In genomic region chr11:101883911-101884310, GRCm38 (mm10) we compare ENCODE assay signal across 20 mouse cellular contexts. TPM values are rescaled to one million over a fixed set of nuclear protein-coding genes. Genes with fewer than 3 reads are reported as not detected.
A peak's percentile ranks its signal among the peaks of the same experiment; 100 is the strongest.
DNase-seq lines count a peak whose midpoint lies in the region; ATAC-seq and TF ChIP-seq lines count a peak whose summit lies in the region.
"Had no signal": no experiment of that assay in that cellular context is flagged by ENCODE, and none has a peak within 500 bp of the region (broad histone marks: within the 10 kb centered on the region; RNA-seq: fewer than 3 reads in every experiment).

No protein-coding gene starts in this region.

- H3K36me3 ChIP-seq in forebrain, postnatal 0 days (ENCODE audit: insufficient read depth): no peaks in the 10 kb centered on the region
- H3K36me3 ChIP-seq in forebrain, embryonic 14.5 days (ENCODE audit: control insufficient read depth, insufficient read depth, low read length): no peaks in the 10 kb centered on the region
- no peaks in the 10 kb centered on the region for H3K36me3 ChIP-seq in heart, embryonic 15.5 days
- H3K36me3 ChIP-seq in midbrain, postnatal 0 days (ENCODE audit: insufficient read depth, low read length): no peaks in the 10 kb centered on the region
- no peaks in the 10 kb centered on the region for H3K36me3 ChIP-seq in midbrain, embryonic 16.5 days (ENCODE audit: control insufficient read depth, insufficient read depth, low read length)
- H3K36me3 ChIP-seq: forebrain, embryonic 15.5 days; liver, embryonic 13.5 days; neural tube, embryonic 12.5 days had no signal

- WGBS in forebrain, postnatal 0 days: 64% methylated on average over 2 of the region's 2 CpGs
- 53% methylated on average over 2 of the region's 2 CpGs for WGBS in forebrain, embryonic 14.5 days
- WGBS in heart, embryonic 15.5 days: 46% methylated on average over 2 of the region's 2 CpGs
- WGBS in midbrain, postnatal 0 days: 44% methylated on average over 2 of the region's 2 CpGs
- 56% methylated on average over 2 of the region's 2 CpGs for WGBS in midbrain, embryonic 16.5 days

- no peak overlapping the region for H3K9ac ChIP-seq in forebrain, postnatal 0 days
- no peak overlapping the region for H3K9ac ChIP-seq in forebrain, embryonic 14.5 days (ENCODE audit: low read length)
- H3K9ac ChIP-seq in heart, embryonic 15.5 days: no peak overlapping the region
- no peak overlapping the region; the same call in 1 of the 2 replicates for H3K9ac ChIP-seq in midbrain, postnatal 0 days (replicated peaks; ENCODE audit: low read length, poor library complexity, severe bottlenecking)
- no peak overlapping the region for H3K9ac ChIP-seq in midbrain, embryonic 16.5 days (ENCODE audit: low read depth, low read length)
- H3K9ac ChIP-seq: forebrain, embryonic 15.5 days; hindbrain, embryonic 14.5 days; liver, embryonic 13.5 days; neural tube, embryonic 12.5 days had no signal

- TF ChIP-seq CTCF in forebrain, postnatal 0 days (IDR thresholded peaks at IDR 0.05; ENCODE audit: low read depth): no peak
- TF ChIP-seq CTCF in midbrain, postnatal 0 days (IDR thresholded peaks at IDR 0.05): no peak

- no peak overlapping the region for H3K27ac ChIP-seq in forebrain, postnatal 0 days (ENCODE audit: low read depth, low read length)
- no peak overlapping the region for H3K27ac ChIP-seq in forebrain, embryonic 14.5 days (ENCODE audit: low read depth, low read length)
- H3K27ac ChIP-seq in heart, embryonic 15.5 days: peak overlapping the region; percentile 60
- peak overlapping the region; percentile 47; the same call in 1 of the 2 replicates for H3K27ac ChIP-seq in midbrain, postnatal 0 days (ENCODE audit: low read depth, low read length)
- H3K27ac ChIP-seq in midbrain, embryonic 16.5 days (ENCODE audit: low read length): no peak overlapping the region
- H3K27ac ChIP-seq: forebrain, embryonic 15.5 days; hindbrain, embryonic 14.5 days; liver, embryonic 13.5 days; macrophage; neural tube, embryonic 12.5 days had no signal

- no peak overlapping the region for H3K4me3 ChIP-seq in forebrain, postnatal 0 days (ENCODE audit: low read depth, low read length)
- H3K4me3 ChIP-seq in forebrain, embryonic 14.5 days (ENCODE audit: low read depth, low read length): no peak overlapping the region
- H3K4me3 ChIP-seq in heart, embryonic 15.5 days: no peak overlapping the region
- H3K4me3 ChIP-seq in midbrain, postnatal 0 days (ENCODE audit: low read depth, low read length): no peak overlapping the region
- H3K4me3 ChIP-seq in midbrain, embryonic 16.5 days (ENCODE audit: low read depth, low read length): no peak overlapping the region
- H3K4me3 ChIP-seq: forebrain, embryonic 15.5 days; liver, embryonic 13.5 days; neural tube, embryonic 12.5 days had no signal

- no peaks in the 10 kb centered on the region for H3K4me1 ChIP-seq in forebrain, postnatal 0 days (ENCODE audit: insufficient read depth)
- peaks cover 4% of the 10 kb centered on the region for H3K4me1 ChIP-seq in forebrain, embryonic 14.5 days (ENCODE audit: control insufficient read depth, insufficient read depth, low read length)
- H3K4me1 ChIP-seq in heart, embryonic 15.5 days (replicated peaks): peaks cover 69% of the 10 kb centered on the region
- peaks cover 7% of the 10 kb centered on the region; the same call in 1 of the 2 replicates for H3K4me1 ChIP-seq in midbrain, postnatal 0 days (ENCODE audit: insufficient read depth, low read length)
- H3K4me1 ChIP-seq in midbrain, embryonic 16.5 days (ENCODE audit: control insufficient read depth, insufficient read depth, low read length): peaks cover 10% of the 10 kb centered on the region

- H3K27me3 ChIP-seq in forebrain, postnatal 0 days (ENCODE audit: insufficient read depth, low read length): no peaks in the 10 kb centered on the region
- H3K27me3 ChIP-seq in forebrain, embryonic 14.5 days (replicated peaks; ENCODE audit: control insufficient read depth, insufficient read depth, low read length): no peaks in the 10 kb centered on the region
- no peaks in the 10 kb centered on the region for H3K27me3 ChIP-seq in heart, embryonic 15.5 days
- H3K27me3 ChIP-seq in midbrain, postnatal 0 days (ENCODE audit: insufficient read depth, low read length): no peaks in the 10 kb centered on the region
- H3K27me3 ChIP-seq in midbrain, embryonic 16.5 days (ENCODE audit: control insufficient read depth, insufficient read depth, low read depth, low read length): no peaks in the 10 kb centered on the region
- H3K27me3 ChIP-seq: forebrain, embryonic 15.5 days; neural tube, embryonic 12.5 days had no signal

- DNase-seq in forebrain, postnatal 0 days: no peak
- no peak for DNase-seq in forebrain, embryonic 14.5 days (ENCODE audit: low spot score)
- no peak for DNase-seq in heart, postnatal 14 days
- DNase-seq in midbrain, postnatal 0 days (ENCODE audit: low spot score): no peak
- no peak for DNase-seq in urinary bladder, postnatal 14 days (ENCODE audit: low spot score)
- DNase-seq: adrenal gland, postnatal 10 days; cerebellum, adult 8-10 months; gastrocnemius, postnatal 14 days; kidney, adult 2 months; kidney, postnatal 4 days; liver, embryonic 13.5 days; right cerebral cortex, postnatal 4 days had no signal

- intact Hi-C loops in heart, postnatal 14 days (cut with DNase I): loop anchor here (2.0 to 5.0 kb wide), 2 partner anchors 13 to 52 kb away; no protein-coding TSS in a partner anchor

- ATAC-seq in forebrain, postnatal 0 days: peak; percentile 10; the same call in 1 of the 2 replicates
- ATAC-seq in forebrain, embryonic 14.5 days: no peak
- ATAC-seq in heart, embryonic 15.5 days (replicated peaks; ENCODE audit: insufficient number of reproducible peaks, insufficient read depth, low FRiP score, low read depth): no peak
- no peak for ATAC-seq in midbrain, postnatal 0 days (ENCODE audit: low FRiP score)
- no peak for ATAC-seq in midbrain, embryonic 16.5 days
- no peak for ATAC-seq in frontal cortex, adult (ENCODE audit: low TSS enrichment)
- ATAC-seq: forebrain, embryonic 15.5 days had no signal

- H3K9me3 ChIP-seq in forebrain, postnatal 0 days (ENCODE audit: low read length): no peaks in the 10 kb centered on the region
- H3K9me3 ChIP-seq in forebrain, embryonic 14.5 days (replicated peaks; ENCODE audit: control insufficient read depth, low read length): no peaks in the 10 kb centered on the region
- H3K9me3 ChIP-seq in heart, embryonic 15.5 days (replicated peaks): no peaks in the 10 kb centered on the region
- H3K9me3 ChIP-seq in midbrain, postnatal 0 days (ENCODE audit: low read length): no peaks in the 10 kb centered on the region
- no peaks in the 10 kb centered on the region for H3K9me3 ChIP-seq in midbrain, embryonic 16.5 days (replicated peaks; ENCODE audit: control insufficient read depth, low read length, poor library complexity, severe bottlenecking)
- H3K9me3 ChIP-seq: forebrain, embryonic 15.5 days; liver, embryonic 13.5 days; neural tube, embryonic 12.5 days had no signal

- no peak overlapping the region for H3K4me2 ChIP-seq in forebrain, postnatal 0 days (ENCODE audit: low read depth)
- H3K4me2 ChIP-seq in forebrain, embryonic 14.5 days (ENCODE audit: low read length): no peak overlapping the region
- H3K4me2 ChIP-seq in heart, embryonic 15.5 days: no peak overlapping the region
- no peak overlapping the region for H3K4me2 ChIP-seq in midbrain, postnatal 0 days (ENCODE audit: low read depth, low read length, poor library complexity, severe bottlenecking)
- no peak overlapping the region for H3K4me2 ChIP-seq in midbrain, embryonic 16.5 days (ENCODE audit: low read length)
- H3K4me2 ChIP-seq: forebrain, embryonic 15.5 days; hindbrain, embryonic 14.5 days; liver, embryonic 13.5 days; neural tube, embryonic 12.5 days had no signal

RNA-seq across cellular contexts. Expression of gene Meox1, which starts 10.3 kb away (rescaled TPM):
- total RNA-seq in forebrain, postnatal 0 days (2014; rRNA removed): 1.1 and 2.0 TPM in 2 replicates
- polyA plus RNA-seq in forebrain, postnatal 0 days (2015; fragmentation: Nextera tagmentation; extraction: Ambion mirVana): 0.58 and 0.68 TPM in 2 replicates
- 0.34 and 0.49 TPM in 2 replicates for polyA plus RNA-seq in forebrain, embryonic 14.5 days (2014; fragmentation: Nextera tagmentation; extraction: Ambion mirVana)
- 15.7 and 19.8 TPM in 2 replicates for polyA plus RNA-seq in heart, embryonic 15.5 days (2015; fragmentation: Nextera tagmentation; extraction: Ambion mirVana)
- 10 to 100 TPM; 13.4 to 18.0 TPM for total RNA-seq in heart, postnatal 14 days (2021)
- 0.66 and 1.0 TPM in 2 replicates for total RNA-seq in midbrain, postnatal 0 days (2014; rRNA removed)
- 0.83 and 1.2 TPM in 2 replicates for polyA plus RNA-seq in midbrain, postnatal 0 days (2015; fragmentation: Nextera tagmentation; extraction: Ambion mirVana)
- 0.80 and 0.89 TPM in 2 replicates for polyA plus RNA-seq in midbrain, embryonic 16.5 days (2015; fragmentation: Nextera tagmentation; extraction: Ambion mirVana)
- total RNA-seq: CH12.LX had no signal
- polyA plus RNA-seq: macrophage had no signal

Comparison
In these comparisons a context has a peak if more than half of its experiments do, and no peak if none do; other contexts are left out.
1. H3K27ac ChIP-seq: peak in heart, embryonic 15.5 days (single experiment) and midbrain, postnatal 0 days (single experiment); none in forebrain, postnatal 0 days (single experiment), forebrain, embryonic 14.5 days (single experiment) and midbrain, embryonic 16.5 days (single experiment).